Mouse (Mus musculus): ENCODE results near the gene Epb41l1.

- TF ChIP-seq CTCF (IDR thresholded peaks at IDR 0.05; ENCODE audit: extremely low read depth, insufficient read length, insufficient replicate concordance, low read depth, low read length) (no peak), POLR2A (IDR thresholded peaks at IDR 0.05; ENCODE audit: low read depth, low read length) (no peak)
Observed at GRCm38 (mm10) chr2:156480267-156480666, 59.6 kb downstream of the Epb41l1 start.

Data from small intestine, adult 2 months (tissue).